Mouse (Mus musculus) liver, embryonic 15.5 days (tissue): Measurements from ENCODE around the gene Cops7a. TPM values are rescaled to one million over a fixed set of nuclear protein-coding genes. Genes with fewer than 3 reads are reported as not detected.
A peak's percentile ranks its signal among the peaks of the same experiment; 100 is the strongest.

Source experiments
- ATAC-seq: fragments of 200-750 bp; cut with Nextera tagmentation; 2 replicates; pipeline ENCODE4 v1.8.0; 2017; ENCODE audit warnings: moderate number of reproducible peaks, mild to moderate bottlenecking, moderate library complexity; ENCODE audit not compliant: insufficient read depth
- H3K27ac ChIP-seq: fragments of 300-500 bp; sonication (generic); replicated peaks from 2 replicates; pipeline ENCODE4 v1.5.1; 2015; ENCODE audit warnings: mild to moderate bottlenecking, inconsistent platforms
- H3K27me3 ChIP-seq: fragments of 300-500 bp; sonication (generic); 2 replicates; pipeline ENCODE4 v1.6.1; 2015; ENCODE audit warnings: mild to moderate bottlenecking, inconsistent platforms
- H3K36me3 ChIP-seq: fragments of 300-500 bp; sonication (generic); replicated peaks from 2 replicates; pipeline ENCODE4 v1.6.1; 2015; ENCODE audit warnings: moderate library complexity, mild to moderate bottlenecking, inconsistent platforms
- H3K4me1 ChIP-seq: fragments of 300-500 bp; sonication (generic); replicated peaks from 2 replicates; pipeline ENCODE4 v1.6.1; 2015; ENCODE audit warnings: inconsistent platforms
- H3K4me2 ChIP-seq: fragments of 300-500 bp; sonication (generic); 2 replicates; pipeline ENCODE4 v1.6.1; 2015; ENCODE audit warnings: moderate library complexity, mild to moderate bottlenecking, inconsistent platforms
- H3K4me3 ChIP-seq: fragments of 300-500 bp; sonication (generic); replicated peaks from 2 replicates; pipeline ENCODE4 v1.5.1; 2015; ENCODE audit warnings: mild to moderate bottlenecking, inconsistent platforms
- H3K9ac ChIP-seq: fragments of 300-500 bp; sonication (generic); 2 replicates; pipeline ENCODE4 v1.6.1; 2015; ENCODE audit warnings: moderate library complexity, mild to moderate bottlenecking, inconsistent platforms
- H3K9me3 ChIP-seq: fragments of 300-500 bp; sonication (generic); replicated peaks from 2 replicates; pipeline ENCODE4 v1.6.1; 2016; ENCODE audit warnings: inconsistent platforms
- WGBS: fragments of 180-500 bp; shearing (Covaris S2); methylation state at CpG from one replicate; pipeline ENCODE4 v1.1.7; 2015; ENCODE audit warnings: mixed read lengths; ENCODE audit not compliant: insufficient replicate concordance; 5-methylcytosine and 5-hydroxymethylcytosine counted together
- polyA plus RNA-seq: library from polyadenylated mRNA; unstranded; fragments of >200 nt; fragmentation: Nextera tagmentation; extraction: Ambion mirVana; gene quantifications from 2 replicates; pipeline ENCODE4 v1.2.1, GENCODE M21; 2015

The Cops7a gene
- polyA plus RNA-seq, 1 experiment from 2014 or later, result 52.4 TPM

GRCm38 (mm10) chr6:124931525-124932313 lies 33.6 kb downstream of the Cops7a start:
- H3K27ac ChIP-seq, result peak overlapping the region; percentile 89
- 2% methylated on average over 48 of the region's 48 CpGs for WGBS
- peak overlapping the region; percentile 90 for H3K4me2 ChIP-seq
- no peaks in the 10 kb centered on the region for H3K27me3 ChIP-seq
- ATAC-seq, result no peak
- peaks cover 34% of the 10 kb centered on the region for H3K4me1 ChIP-seq
- peak overlapping the region; percentile 89 for H3K4me3 ChIP-seq
- peaks cover 35% of the 10 kb centered on the region for H3K36me3 ChIP-seq
- H3K9me3 ChIP-seq, result no peaks in the 10 kb centered on the region
- peak overlapping the region; percentile 92 for H3K9ac ChIP-seq

DNA sequence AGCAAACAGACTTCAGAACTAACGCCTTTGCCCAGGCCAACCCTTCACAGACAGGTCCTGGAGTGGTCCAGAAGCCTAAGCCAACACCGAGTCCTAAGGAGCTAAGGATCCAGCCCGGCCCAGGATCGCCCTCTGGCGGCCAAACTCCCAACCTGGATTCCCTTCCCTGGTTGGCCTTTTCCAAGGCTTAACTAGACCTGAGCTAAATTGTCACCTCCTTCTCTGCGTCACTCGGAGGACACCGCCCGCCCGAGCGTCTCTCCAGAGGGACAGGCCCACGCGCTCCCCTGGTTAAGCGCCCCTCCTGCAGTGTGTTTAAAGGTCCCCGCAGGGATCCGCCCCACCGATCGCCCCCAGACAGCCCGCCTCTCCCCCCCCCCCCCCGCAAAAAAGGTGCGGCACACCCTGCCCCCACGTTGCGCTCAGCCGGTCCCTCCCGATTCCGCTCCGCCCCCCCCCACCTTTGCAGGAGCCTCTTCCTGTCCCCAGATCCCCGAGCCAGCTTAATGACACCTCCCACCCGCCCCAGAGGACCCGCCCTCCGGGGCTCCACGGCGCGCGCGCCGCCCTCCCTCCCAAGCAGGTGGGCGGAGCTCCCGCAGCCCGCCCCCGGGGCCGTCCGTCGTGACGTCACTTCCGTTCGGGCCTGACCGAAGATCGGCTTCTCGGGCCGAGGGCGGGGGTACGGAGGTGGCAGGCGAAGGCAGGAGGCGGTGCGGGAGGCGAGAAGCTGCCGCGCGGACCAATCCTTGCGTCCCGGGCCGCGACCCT lies 34.4 kb downstream of the Cops7a start, which contains the start of gene Mlf2:
Mlf2 (plus strand) TSS at position 633 of the 771 bp plus-strand sequence.
- Histone ChIP-seq H3K4me2 (peak within 1 kb of the TSS; percentile 90), H3K4me1 (peaks cover 34% of the 10 kb centered on the region), H3K36me3 (peaks cover 27% of the 10 kb centered on the region), H3K4me3 (peak within 1 kb of the TSS; percentile 89), H3K27me3 (0 out of 2 replicates have a peak, but pooled peaks cover 2% of the 10 kb centered on the region), H3K9me3 (no peaks in the 10 kb centered on the region), H3K9ac (peak within 1 kb of the TSS; percentile 92), H3K27ac (peak within 1 kb of the TSS; percentile 89)
- under 1% methylated on average over 61 of the region's 64 CpGs for WGBS
- ATAC-seq, result peak; percentile 88

DNA sequence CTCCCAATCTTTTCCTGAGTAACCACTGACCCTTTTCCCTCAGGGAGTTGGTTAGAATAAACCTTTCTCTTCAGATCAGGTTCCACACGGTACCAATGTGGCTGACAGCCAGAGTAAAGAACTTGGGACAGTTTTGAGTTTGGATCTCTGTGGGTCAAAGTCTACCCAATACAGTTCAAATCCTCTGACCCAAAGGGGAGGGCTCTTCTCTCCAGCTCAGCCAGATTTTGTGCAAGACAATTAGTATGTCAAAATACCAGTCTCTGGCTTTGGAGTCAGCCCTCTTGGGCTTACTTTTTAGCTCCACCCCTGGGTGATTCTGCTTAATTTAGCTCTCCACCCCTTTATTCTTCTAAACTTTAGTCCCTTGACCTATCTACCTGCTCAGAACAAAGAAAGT lies 35.1 kb downstream of the Cops7a start:
- 76% methylated on average over 1 of the region's 1 CpGs for WGBS
- peak overlapping the region; percentile 89 for H3K27ac ChIP-seq
- H3K27me3 ChIP-seq, result peaks cover 6% of the 10 kb centered on the region; the same call in 1 of the 2 replicates
- no peaks in the 10 kb centered on the region for H3K9me3 ChIP-seq
- peaks cover 34% of the 10 kb centered on the region for H3K4me1 ChIP-seq
- H3K4me2 ChIP-seq, result peak overlapping the region; percentile 90
- peaks cover 20% of the 10 kb centered on the region for H3K36me3 ChIP-seq
- ATAC-seq, result no peak
- H3K4me3 ChIP-seq, result peak overlapping the region; percentile 89
- peak overlapping the region; percentile 92 for H3K9ac ChIP-seq

GRCm38 (mm10) chr6:124925941-124926340 lies 39.4 kb downstream of the Cops7a start:
- 29% methylated on average over 5 of the region's 5 CpGs for WGBS
- no peaks in the 10 kb centered on the region for H3K36me3 ChIP-seq
- H3K9me3 ChIP-seq, result no peaks in the 10 kb centered on the region
- H3K27ac ChIP-seq, result peak overlapping the region; percentile 72
- no peak overlapping the region for H3K9ac ChIP-seq
- no peak for ATAC-seq
- H3K27me3 ChIP-seq, result peaks cover 23% of the 10 kb centered on the region
- peak overlapping the region; percentile 15; the same call in 1 of the 2 replicates for H3K4me3 ChIP-seq
- H3K4me2 ChIP-seq, result peak overlapping the region; percentile 34
- peaks cover 11% of the 10 kb centered on the region for H3K4me1 ChIP-seq

DNA sequence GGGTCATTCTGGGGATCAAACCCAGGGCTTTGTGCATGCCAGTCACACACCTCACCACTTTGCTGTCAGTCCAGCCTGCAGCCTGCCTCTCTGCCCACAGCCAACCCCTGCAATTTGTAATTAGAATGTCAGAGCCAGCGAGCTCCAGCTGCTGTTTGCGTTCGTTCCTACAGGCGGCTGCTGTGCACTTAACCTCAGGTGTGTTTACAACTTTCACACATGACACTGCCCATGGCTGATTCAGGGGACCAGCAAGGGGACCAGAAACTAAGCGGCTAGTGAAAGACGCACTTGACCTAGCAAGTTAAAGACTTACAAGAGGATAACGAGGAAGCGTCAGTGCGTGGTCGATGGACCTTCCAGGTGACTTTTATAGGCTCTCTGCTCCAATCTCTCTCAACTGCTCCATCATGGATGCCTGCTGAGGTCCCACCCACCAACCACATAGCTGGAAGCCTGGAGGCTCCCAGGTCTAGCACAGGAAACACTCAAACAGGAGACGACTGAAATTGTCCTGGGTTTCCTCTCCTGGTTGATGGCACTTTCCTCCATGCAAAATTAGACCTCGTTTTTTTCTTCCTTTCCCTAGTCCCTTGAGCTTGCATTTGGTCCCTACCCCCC lies 40.1 kb downstream of the Cops7a start:
- Histone ChIP-seq H3K4me1 (peaks cover 13% of the 10 kb centered on the region), H3K27me3 (peaks cover 30% of the 10 kb centered on the region), H3K36me3 (no peaks in the 10 kb centered on the region), H3K27ac (peak overlapping the region; percentile 72), H3K9me3 (no peaks in the 10 kb centered on the region), H3K4me2 (peak overlapping the region; percentile 34), H3K4me3 (peak overlapping the region; percentile 15), H3K9ac (no peak overlapping the region)
- ATAC-seq, result no peak
- 43% methylated on average over 12 of the region's 12 CpGs for WGBS

DNA sequence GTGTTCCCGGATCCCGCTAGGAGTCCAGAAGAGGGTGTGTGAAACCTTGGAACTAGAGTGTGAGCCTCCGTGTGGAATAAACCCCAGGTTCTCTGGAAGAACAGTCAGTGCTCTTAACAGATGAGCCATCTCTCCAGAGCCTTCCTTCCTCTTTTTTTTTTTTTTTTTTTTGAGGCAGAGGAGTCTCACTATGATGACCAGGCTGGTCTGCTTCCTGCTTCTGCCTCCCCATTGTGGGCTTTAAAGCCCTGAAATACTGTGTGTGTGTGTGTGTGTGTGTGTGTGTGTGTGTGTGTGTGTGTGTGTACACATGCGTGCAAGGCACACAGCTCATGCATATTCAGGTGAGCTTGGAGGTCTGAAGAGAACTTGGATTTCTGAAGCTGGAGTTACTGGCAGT lies 43.8 kb downstream of the Cops7a start:
- H3K4me3 ChIP-seq, result no peak overlapping the region
- no peak overlapping the region for H3K9ac ChIP-seq
- H3K27ac ChIP-seq, result no peak overlapping the region
- ATAC-seq, result no peak
- peaks cover 67% of the 10 kb centered on the region for H3K27me3 ChIP-seq
- H3K4me1 ChIP-seq, result peaks cover 29% of the 10 kb centered on the region
- H3K4me2 ChIP-seq, result no peak overlapping the region
- H3K36me3 ChIP-seq, result no peaks in the 10 kb centered on the region
- WGBS, result 25% methylated on average over 4 of the region's 4 CpGs
- no peaks in the 10 kb centered on the region for H3K9me3 ChIP-seq

- no peak for ATAC-seq
- peak overlapping the region; percentile 64 for H3K27ac ChIP-seq
- no peaks in the 10 kb centered on the region for H3K9me3 ChIP-seq
- 32% methylated on average over 9 of the region's 9 CpGs for WGBS
- peaks cover 32% of the 10 kb centered on the region for H3K4me1 ChIP-seq
- peak overlapping the region; percentile 40 for H3K4me2 ChIP-seq
- H3K9ac ChIP-seq, result no peak overlapping the region
- no peaks in the 10 kb centered on the region for H3K36me3 ChIP-seq
- H3K27me3 ChIP-seq, result peaks cover 74% of the 10 kb centered on the region
- no peak overlapping the region for H3K4me3 ChIP-seq
Measured at GRCm38 (mm10) chr6:124920318-124921085, 44.8 kb downstream of the Cops7a start.

DNA sequence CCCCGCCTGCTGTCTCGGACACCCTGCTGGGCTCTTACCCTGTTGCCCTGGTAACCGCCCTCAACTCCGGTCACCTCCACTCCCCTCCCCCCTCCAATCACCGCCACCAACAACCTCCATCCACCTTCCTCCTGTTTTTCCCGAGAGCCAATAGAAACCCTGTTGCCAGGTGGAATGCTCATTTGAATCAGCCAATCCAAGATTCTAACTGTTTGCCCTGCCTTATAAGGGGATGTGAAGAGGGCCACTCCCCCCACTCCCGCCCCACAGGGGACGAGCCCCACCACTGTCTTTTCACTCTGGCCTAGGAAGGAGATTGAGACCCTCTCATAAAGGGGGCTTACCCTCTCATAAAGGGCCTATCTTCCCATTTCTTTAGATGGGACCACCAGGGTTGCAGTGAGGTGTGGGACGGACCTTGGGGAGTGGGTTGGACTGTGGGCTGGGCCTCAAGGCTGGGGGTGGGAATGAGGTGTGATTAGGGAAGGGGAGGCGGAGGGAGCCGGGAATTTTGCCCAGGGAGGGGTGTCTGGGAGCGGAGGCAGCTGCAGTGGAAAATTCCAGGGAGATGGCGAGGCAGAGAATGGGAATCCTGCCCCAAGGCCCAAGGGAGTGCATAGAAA lies 45.5 kb downstream of the Cops7a start, which contains the start of gene Ptms:
Ptms (minus strand) TSS at position 409 of the 623 bp plus-strand sequence.
- Histone ChIP-seq H3K27me3 (peaks cover 76% of the 10 kb centered on the region), H3K9ac (no peak within 1 kb of the TSS), H3K4me2 (peak within 1 kb of the TSS; percentile 89), H3K4me1 (peaks cover 37% of the 10 kb centered on the region), H3K36me3 (no peaks in the 10 kb centered on the region), H3K9me3 (no peaks in the 10 kb centered on the region), H3K4me3 (peak within 1 kb of the TSS; percentile 20; the same call in 1 of the 2 replicates), H3K27ac (peak within 1 kb of the TSS; percentile 64)
- 14% methylated on average over 13 of the region's 13 CpGs for WGBS
- ATAC-seq, result peak; percentile 52

GRCm38 (mm10) chr6:124918890-124919627 lies 46.3 kb downstream of the Cops7a start:
- Histone ChIP-seq H3K27ac (peak overlapping the region; percentile 85), H3K4me1 (peaks cover 43% of the 10 kb centered on the region), H3K9ac (no peak overlapping the region), H3K27me3 (peaks cover 83% of the 10 kb centered on the region), H3K4me3 (no peak overlapping the region), H3K4me2 (peak overlapping the region; percentile 89), H3K36me3 (0 out of 2 replicates have a peak, but pooled peaks cover 5% of the 10 kb centered on the region), H3K9me3 (no peaks in the 10 kb centered on the region)
- WGBS, result 19% methylated on average over 13 of the region's 14 CpGs
- ATAC-seq, result no peak
